Mouse (Mus musculus) liver, embryonic 14 days (tissue): ENCODE data around the gene Wdr89. TPM values are rescaled to one million over a fixed set of nuclear protein-coding genes. Genes with fewer than 3 reads are reported as not detected.

Experiments used
- polyA plus RNA-seq: library from polyadenylated mRNA; depleted of rRNA; stranded (reverse); fragments of >200 nt; gene quantifications from 2 replicates; pipeline ENCODE4 v1.2.3, GENCODE M21; 2012; rRNA removed

Gene Wdr89
- 5.7 and 6.7 TPM in 2 replicates for polyA plus RNA-seq

DNA sequence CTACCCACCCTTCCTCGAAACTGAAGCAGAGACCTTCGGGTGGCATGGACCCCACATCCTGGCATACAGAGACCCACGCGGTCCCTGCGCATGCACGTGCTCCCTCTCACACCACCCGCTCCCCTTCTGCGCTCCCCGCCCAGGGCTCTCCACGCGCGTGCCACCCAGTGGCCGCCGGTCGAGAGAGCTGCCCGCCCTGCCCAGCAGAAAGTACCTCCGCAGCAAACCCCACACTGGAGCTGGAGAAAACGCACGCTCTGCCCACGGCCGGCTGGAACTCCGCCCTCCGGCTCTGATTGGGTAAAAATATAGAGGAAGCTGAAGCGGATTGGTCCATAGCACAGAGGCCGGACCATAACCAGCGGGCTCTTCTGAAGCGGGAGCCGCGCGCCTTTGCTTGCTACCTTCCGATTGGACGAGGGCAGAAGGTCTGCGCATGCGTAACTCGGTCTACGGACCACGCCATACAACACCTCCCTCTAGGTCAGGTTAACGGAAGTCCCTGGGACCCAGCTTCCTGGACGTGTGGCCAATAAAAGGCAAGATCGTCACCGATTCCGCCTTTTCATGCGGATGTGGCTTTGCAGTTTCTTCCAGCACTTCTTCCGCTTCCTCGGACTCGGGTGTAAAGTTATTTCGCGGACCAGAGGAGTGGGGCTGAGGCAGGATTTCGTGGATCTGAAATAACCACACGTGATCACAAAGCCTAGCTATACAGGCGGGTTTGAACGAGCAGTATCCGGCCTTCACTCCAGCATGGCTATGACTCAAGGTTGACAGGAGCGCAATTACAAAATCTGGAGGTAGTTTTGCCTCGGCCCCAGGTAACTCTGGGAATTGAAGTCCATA lies at the start of gene Wdr89:
Gene Wdr89, minus strand, starts transcription at position 280 of the 849 bp plus-strand sequence.

DNA sequence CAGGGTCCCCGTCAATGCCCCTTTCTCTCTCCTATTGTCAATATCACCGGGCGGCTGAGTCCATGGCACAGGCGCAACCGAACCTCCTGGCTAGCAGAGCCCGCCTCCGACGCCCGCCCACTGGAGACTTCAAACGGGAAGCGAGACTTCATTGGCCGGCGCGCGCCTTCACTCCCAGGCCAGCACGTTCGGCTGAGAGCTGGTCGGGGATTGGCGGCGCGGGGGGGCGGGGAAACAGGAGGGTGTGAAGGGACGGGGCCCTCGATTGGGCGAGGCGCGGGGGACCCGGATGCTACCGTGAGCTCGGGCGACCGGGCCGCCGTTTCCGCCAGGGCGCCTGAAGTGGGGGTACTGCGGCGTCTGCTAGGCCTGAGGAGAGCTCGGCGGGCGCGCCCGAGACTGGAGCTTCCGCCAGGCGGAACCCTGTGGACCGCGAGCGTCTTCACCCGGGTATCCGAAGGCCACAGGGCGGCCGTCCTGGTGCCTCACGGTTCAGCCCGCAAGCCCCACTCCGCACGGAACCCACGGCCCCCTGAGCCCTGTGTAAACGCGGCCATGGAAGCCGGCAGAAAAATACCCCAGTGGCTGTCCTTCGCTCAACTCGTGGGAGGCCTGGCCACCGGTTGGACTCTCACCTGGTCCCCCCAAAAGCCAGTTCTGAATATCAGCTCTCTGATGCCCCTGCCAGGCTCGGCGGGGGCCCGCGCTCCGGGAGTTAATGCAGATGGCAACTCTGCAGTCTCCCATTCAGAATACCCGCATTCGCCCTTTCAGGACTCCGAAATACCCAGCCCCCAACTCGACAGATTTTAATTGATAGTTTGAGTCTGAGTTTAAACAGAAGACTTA lies 73.0 kb downstream of the Wdr89 start, which contains the start of gene Ppp2r5e:
Gene Ppp2r5e, minus strand, starts transcription at position 92 of the 849 bp plus-strand sequence.

Other genes starting within 250 kb of the Wdr89 start
- 6.5 and 7.5 TPM in 2 replicates for gene Ppp2r5e, start 73.3 kb downstream of the Wdr89 start, polyA plus RNA-seq
- gene Sgpp1, start 66.2 kb upstream of the Wdr89 start, polyA plus RNA-seq: 9.1 and 11.0 TPM in 2 replicates
- gene Syne2, start 148.6 kb upstream of the Wdr89 start, polyA plus RNA-seq: 1.9 and 2.2 TPM in 2 replicates